Mouse (Mus musculus): ENCODE measurements around the gene Aig1. TPM values are rescaled to one million over a fixed set of nuclear protein-coding genes. Genes with fewer than 3 reads are reported as not detected.
"Not testable (repeated sequence)": the region's sequence is repeated elsewhere in the genome, so short reads cannot be mapped to it uniquely, and the experiment has no call there.

Gene Aig1
- 27.4 and 28.2 TPM in 2 replicates for polyA plus RNA-seq (2014; fragmentation: Nextera tagmentation; extraction: Ambion mirVana)

DNA sequence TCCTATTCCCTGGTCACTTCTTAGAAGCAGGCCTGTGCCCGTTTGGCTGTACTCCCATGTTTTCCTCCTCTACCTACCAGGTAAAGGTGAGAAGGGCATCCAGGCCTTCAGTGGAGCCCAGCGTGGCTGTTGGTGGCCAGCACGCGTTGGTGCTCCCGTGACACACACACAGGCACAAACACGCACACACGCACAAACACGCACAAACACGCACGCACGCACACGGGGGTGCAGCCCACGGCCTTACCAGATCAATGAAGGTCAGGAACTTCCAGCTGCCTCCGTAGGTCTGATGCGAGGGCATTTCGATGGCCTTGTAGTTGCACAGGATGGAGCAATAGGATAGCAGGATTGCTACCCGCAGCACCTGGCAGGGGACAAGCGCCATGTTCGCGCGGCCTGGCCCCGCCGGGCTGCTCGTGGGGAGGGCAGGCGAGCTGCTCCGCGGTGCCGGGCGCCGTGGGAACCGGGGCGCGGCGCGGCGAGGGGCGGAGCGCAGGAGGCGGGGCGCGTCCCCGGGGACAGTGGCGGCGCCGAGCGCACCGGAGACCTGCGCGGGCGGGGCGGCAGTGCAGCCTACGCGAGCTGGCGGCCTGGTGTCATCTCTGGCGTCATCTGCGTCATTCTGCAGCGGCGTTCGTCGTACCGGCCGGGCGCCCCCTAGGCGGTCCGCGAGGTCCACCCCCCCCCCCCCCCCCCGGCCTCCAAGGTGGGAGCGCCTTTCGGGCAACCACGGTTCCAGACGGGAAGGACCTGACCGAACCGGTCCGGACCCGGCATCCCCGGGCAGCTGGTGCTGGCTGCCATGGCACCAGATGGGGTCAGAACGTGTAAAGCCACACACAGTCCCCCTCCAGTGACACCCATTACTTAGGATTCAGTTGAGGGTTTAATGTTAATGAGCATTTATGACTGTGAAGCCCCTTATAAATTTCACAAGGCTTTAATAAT lies at the start of gene Aig1:
Gene Aig1 (minus strand): TSS at position 610 of the 951 bp plus-strand sequence.
- H3K4me2 ChIP-seq = peak within 1 kb of the TSS; percentile 73
- H3K4me1 ChIP-seq (ENCODE audit: control insufficient read depth, insufficient read depth, low read length) = 0 out of 2 replicates have a peak, but pooled peaks cover 2% of the 10 kb centered on the region
- peak; percentile 94 for ATAC-seq (ENCODE audit: low FRiP score)
- H3K9me3 ChIP-seq (ENCODE audit: control insufficient read depth, low read length) = no peaks in the 10 kb centered on the region; the same call in 1 of the 2 replicates
- peak within 1 kb of the TSS; percentile 80 for H3K4me3 ChIP-seq (ENCODE audit: low read depth, low read length)
- 3% methylated on average over 68 of the region's 77 CpGs for WGBS
- no peaks in the 10 kb centered on the region for H3K36me3 ChIP-seq (ENCODE audit: control insufficient read depth, insufficient read depth, low read length)
- no peaks in the 10 kb centered on the region for H3K27me3 ChIP-seq (ENCODE audit: control insufficient read depth, insufficient read depth, low read length)
- DNase-seq (ENCODE audit: low spot score, missing footprints) = peak; percentile 93
- peak within 1 kb of the TSS; percentile 86 for H3K9ac ChIP-seq (ENCODE audit: low read length)
- no peak within 1 kb of the TSS for H3K27ac ChIP-seq (ENCODE audit: low read depth, low read length)

DNA sequence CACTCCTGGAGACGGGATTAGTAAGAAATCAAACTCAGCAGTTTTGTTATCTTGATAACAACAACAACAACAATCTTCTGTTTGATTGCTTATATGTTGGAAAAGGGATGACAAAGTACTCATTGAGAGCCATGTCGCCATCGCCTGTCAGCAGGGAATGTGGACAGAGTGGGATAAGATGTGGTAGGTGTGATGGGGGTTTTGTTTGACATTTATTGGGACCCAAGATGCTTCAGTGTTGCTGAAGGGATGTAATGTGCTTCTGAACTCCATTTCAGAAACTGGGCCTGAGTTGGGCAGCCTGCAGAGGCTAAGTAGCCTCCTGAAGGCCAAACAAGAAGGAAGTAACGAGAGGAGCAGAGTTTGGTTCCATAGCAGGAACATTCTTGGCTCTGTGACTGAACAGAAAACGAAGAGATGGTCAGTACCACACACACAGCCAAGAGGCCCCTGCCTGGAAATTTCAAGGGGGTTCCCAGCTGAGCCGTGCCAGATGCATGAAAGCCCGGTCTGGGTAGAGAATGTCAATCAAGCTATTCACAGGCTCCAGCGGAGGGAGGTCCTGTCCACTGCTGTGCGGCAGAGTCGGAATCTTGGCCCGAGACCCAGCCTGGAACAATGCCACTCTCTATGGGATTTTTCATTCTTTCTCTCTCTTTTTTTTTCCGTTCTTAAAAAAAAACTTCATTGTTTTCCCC lies 48.0 kb upstream of the Aig1 start:
- WGBS = 21% methylated on average over 12 of the region's 12 CpGs
- peak; percentile 91 for DNase-seq (ENCODE audit: low spot score, missing footprints)
- Histone ChIP-seq H3K27me3 (ENCODE audit: control insufficient read depth, insufficient read depth, low read length) (no peaks in the 10 kb centered on the region), H3K36me3 (ENCODE audit: control insufficient read depth, insufficient read depth, low read length) (no peaks in the 10 kb centered on the region), H3K9ac (ENCODE audit: low read length) (no peak overlapping the region), H3K27ac (ENCODE audit: low read depth, low read length) (peak overlapping the region; percentile 47; the same call in 1 of the 2 replicates), H3K4me1 (ENCODE audit: control insufficient read depth, insufficient read depth, low read length) (peaks cover 15% of the 10 kb centered on the region), H3K9me3 (ENCODE audit: control insufficient read depth, low read length) (no peaks in the 10 kb centered on the region), H3K4me3 (ENCODE audit: low read depth, low read length) (no peak overlapping the region), H3K4me2 (no peak overlapping the region)
- ATAC-seq (ENCODE audit: low FRiP score) = peak; percentile 95

DNA sequence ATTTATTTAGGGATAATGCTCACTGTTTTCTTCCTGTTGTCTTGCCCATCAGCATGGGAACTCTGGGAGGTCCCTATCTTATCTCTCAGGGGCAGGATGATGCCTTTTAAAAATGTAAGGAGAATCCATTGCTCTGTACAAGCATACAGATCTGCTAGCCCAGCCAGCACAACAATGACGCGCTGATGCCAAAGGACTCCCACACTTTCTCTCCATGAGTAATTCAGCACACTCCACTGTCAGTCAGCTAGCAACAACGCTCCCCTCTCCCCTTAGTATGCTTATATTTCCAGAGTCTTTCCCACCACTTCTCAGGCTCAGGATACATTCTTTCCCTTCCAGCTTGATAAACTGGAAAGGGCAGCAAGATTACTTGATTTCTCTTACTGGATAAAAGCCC lies 46.4 kb upstream of the Aig1 start:
- Histone ChIP-seq H3K4me3 (ENCODE audit: low read depth, low read length) (no peak overlapping the region), H3K36me3 (ENCODE audit: control insufficient read depth, insufficient read depth, low read length) (no peaks in the 10 kb centered on the region), H3K4me2 (no peak overlapping the region), H3K27ac (ENCODE audit: low read depth, low read length) (no peak overlapping the region), H3K4me1 (ENCODE audit: control insufficient read depth, insufficient read depth, low read length) (peaks cover 15% of the 10 kb centered on the region), H3K9me3 (ENCODE audit: control insufficient read depth, low read length) (no peaks in the 10 kb centered on the region), H3K9ac (ENCODE audit: low read length) (no peak overlapping the region), H3K27me3 (ENCODE audit: control insufficient read depth, insufficient read depth, low read length) (no peaks in the 10 kb centered on the region)
- ATAC-seq (ENCODE audit: low FRiP score) = no peak
- no peak for DNase-seq (ENCODE audit: low spot score, missing footprints)
- 74% methylated on average over 3 of the region's 3 CpGs for WGBS

GRCm38 (mm10) chr10:13913689-13914088 lies 44.9 kb upstream of the Aig1 start:
- Histone ChIP-seq H3K4me3 (ENCODE audit: low read depth, low read length) (no peak overlapping the region), H3K9me3 (ENCODE audit: control insufficient read depth, low read length) (no peaks in the 10 kb centered on the region), H3K4me1 (ENCODE audit: control insufficient read depth, insufficient read depth, low read length) (peaks cover 15% of the 10 kb centered on the region), H3K4me2 (no peak overlapping the region), H3K27ac (ENCODE audit: low read depth, low read length) (no peak overlapping the region), H3K9ac (ENCODE audit: low read length) (no peak overlapping the region), H3K27me3 (ENCODE audit: control insufficient read depth, insufficient read depth, low read length) (no peaks in the 10 kb centered on the region), H3K36me3 (ENCODE audit: control insufficient read depth, insufficient read depth, low read length) (no peaks in the 10 kb centered on the region)
- ATAC-seq (ENCODE audit: low FRiP score) (no peak), DNase-seq (ENCODE audit: low spot score, missing footprints) (no peak)

DNA sequence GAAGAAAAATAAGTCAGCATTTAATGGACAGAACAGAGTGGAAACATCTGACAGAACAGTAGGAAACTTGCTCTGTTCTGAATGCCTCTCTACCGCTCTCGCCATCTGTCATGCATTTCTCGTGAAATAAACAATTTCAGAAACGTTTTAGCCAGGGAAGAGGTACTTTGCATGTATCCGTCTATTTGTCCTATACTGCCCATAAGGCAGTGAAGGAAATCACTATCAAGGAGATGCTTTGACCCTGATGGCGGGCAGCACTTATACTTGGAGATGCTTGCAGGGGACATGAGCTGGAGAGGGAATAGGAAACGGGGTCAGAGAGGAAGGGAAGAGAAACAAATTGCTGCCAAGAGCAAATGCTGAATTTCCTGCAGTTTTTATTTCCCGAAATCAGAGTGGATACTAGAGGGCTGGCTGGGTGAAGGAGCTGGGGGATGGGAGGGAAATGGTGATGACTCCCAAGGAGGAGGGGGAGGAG lies 37.5 kb upstream of the Aig1 start:
- no peaks in the 10 kb centered on the region for H3K36me3 ChIP-seq (ENCODE audit: control insufficient read depth, insufficient read depth, low read length)
- no peak overlapping the region for H3K4me2 ChIP-seq
- H3K27me3 ChIP-seq (ENCODE audit: control insufficient read depth, insufficient read depth, low read length) = no peaks in the 10 kb centered on the region
- no peaks in the 10 kb centered on the region; the same call in 1 of the 2 replicates for H3K9me3 ChIP-seq (ENCODE audit: control insufficient read depth, low read length)
- no peak overlapping the region for H3K27ac ChIP-seq (ENCODE audit: low read depth, low read length)
- ATAC-seq (ENCODE audit: low FRiP score) (no peak), DNase-seq (ENCODE audit: low spot score, missing footprints) (no peak)
- 74% methylated on average over 8 of the region's 8 CpGs for WGBS
- H3K9ac ChIP-seq (ENCODE audit: low read length) = no peak overlapping the region
- no peaks in the 10 kb centered on the region for H3K4me1 ChIP-seq (ENCODE audit: control insufficient read depth, insufficient read depth, low read length)
- H3K4me3 ChIP-seq (ENCODE audit: low read depth, low read length) = no peak overlapping the region

GRCm38 (mm10) chr10:13905618-13906017 lies 36.8 kb upstream of the Aig1 start:
- Histone ChIP-seq H3K9ac (ENCODE audit: low read length) (no peak overlapping the region), H3K4me2 (no peak overlapping the region), H3K27me3 (ENCODE audit: control insufficient read depth, insufficient read depth, low read length) (no peaks in the 10 kb centered on the region), H3K4me3 (ENCODE audit: low read depth, low read length) (no peak overlapping the region), H3K27ac (ENCODE audit: low read depth, low read length) (no peak overlapping the region), H3K36me3 (ENCODE audit: control insufficient read depth, insufficient read depth, low read length) (no peaks in the 10 kb centered on the region), H3K4me1 (ENCODE audit: control insufficient read depth, insufficient read depth, low read length) (no peaks in the 10 kb centered on the region), H3K9me3 (ENCODE audit: control insufficient read depth, low read length) (no peaks in the 10 kb centered on the region; the same call in 1 of the 2 replicates)
- ATAC-seq (ENCODE audit: low FRiP score) (no peak), DNase-seq (ENCODE audit: low spot score, missing footprints) (no peak)
- 93% methylated on average over 9 of the region's 9 CpGs for WGBS

DNA sequence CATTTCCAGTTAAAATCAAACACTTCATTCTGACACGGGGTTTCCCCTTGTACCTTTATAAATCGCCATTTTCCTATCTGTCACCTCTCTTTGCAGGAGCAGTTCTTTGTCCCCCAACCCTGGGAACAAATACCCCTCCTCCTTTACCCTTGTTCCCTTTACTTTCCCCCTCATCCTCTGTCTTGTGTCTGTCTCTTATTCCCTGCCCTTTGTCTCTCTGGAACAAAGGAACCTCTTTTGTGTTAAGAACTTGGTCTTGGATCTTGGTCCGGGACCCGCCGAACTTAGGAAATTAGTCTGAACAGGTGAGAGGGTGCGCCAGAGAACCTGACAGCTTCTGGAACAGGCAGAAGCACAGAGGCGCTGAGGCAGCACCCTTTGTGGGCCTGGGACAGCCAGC lies 24.0 kb upstream of the Aig1 start:
- H3K27me3 ChIP-seq (ENCODE audit: control insufficient read depth, insufficient read depth, low read length); H3K9me3 ChIP-seq (ENCODE audit: control insufficient read depth, low read length); DNase-seq (ENCODE audit: low spot score, missing footprints); H3K9ac ChIP-seq (ENCODE audit: low read length); H3K36me3 ChIP-seq (ENCODE audit: control insufficient read depth, insufficient read depth, low read length); H3K4me3 ChIP-seq (ENCODE audit: low read depth, low read length); H3K4me2 ChIP-seq; ATAC-seq (ENCODE audit: low FRiP score); H3K27ac ChIP-seq (ENCODE audit: low read depth, low read length); H3K4me1 ChIP-seq (ENCODE audit: control insufficient read depth, insufficient read depth, low read length): not testable (repeated sequence)
- 93% methylated on average over 6 of the region's 7 CpGs for WGBS

GRCm38 (mm10) chr10:13882975-13883875 lies 14.4 kb upstream of the Aig1 start:
- Histone ChIP-seq H3K36me3 (ENCODE audit: control insufficient read depth, insufficient read depth, low read length) (no peaks in the 10 kb centered on the region), H3K27ac (ENCODE audit: low read depth, low read length) (no peak overlapping the region), H3K9me3 (ENCODE audit: control insufficient read depth, low read length) (no peaks in the 10 kb centered on the region), H3K27me3 (ENCODE audit: control insufficient read depth, insufficient read depth, low read length) (no peaks in the 10 kb centered on the region), H3K4me3 (ENCODE audit: low read depth, low read length) (no peak overlapping the region), H3K9ac (ENCODE audit: low read length) (no peak overlapping the region), H3K4me2 (no peak overlapping the region), H3K4me1 (ENCODE audit: control insufficient read depth, insufficient read depth, low read length) (no peaks in the 10 kb centered on the region)
- DNase-seq (ENCODE audit: low spot score, missing footprints) (no peak), ATAC-seq (ENCODE audit: low FRiP score) (no peak)
- 93% methylated on average over 10 of the region's 10 CpGs for WGBS
